Mouse (Mus musculus): Measurements from ENCODE around the gene Pacs1.
"Not testable (repeated sequence)": the region's sequence is repeated elsewhere in the genome, so short reads cannot be mapped to it uniquely, and the experiment has no call there.

Pacs1 gene

DNA sequence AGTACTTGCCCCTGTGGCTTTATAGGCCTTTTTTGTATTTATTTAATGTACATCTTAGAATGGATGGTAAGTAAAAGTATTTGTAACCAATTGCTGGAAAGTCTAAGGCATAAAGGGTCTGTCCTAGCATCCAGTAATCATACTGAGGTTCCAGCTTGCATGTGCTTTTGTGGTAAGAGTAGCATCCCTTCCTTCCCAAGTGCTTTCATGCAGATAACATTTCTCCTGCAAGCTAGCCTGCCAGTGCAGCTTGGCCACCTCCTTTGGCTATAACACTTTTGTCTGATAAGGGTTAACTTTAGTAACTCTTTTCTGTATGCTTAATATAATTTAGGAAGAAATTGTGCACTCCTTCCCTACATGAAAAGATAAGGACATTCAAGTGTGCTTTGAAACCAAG is 4.9 kb downstream of the Pacs1 start:
- DNase-seq (ENCODE audit: low read depth), result no peak

DNA sequence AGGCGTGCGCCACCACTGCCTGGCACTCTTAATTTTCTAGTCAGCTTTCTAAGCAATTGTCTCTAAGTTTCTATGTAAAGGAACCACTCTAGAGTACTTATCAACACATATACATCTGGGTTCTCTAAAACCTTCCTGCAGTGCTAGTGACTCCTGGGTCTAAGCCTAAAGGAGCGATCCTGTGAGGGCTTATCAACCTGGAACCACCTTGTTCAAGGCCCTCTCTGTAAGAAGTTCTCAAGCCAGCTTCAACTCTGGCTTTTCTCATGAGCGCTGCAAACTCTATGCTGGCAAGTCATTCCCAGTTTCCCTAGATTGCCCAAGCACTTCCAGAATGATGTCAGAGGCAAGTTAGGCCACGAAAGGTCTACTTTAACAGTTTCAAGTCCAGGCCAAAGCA is 5.9 kb downstream of the Pacs1 start:
- no peak for DNase-seq (ENCODE audit: low read depth)

DNA sequence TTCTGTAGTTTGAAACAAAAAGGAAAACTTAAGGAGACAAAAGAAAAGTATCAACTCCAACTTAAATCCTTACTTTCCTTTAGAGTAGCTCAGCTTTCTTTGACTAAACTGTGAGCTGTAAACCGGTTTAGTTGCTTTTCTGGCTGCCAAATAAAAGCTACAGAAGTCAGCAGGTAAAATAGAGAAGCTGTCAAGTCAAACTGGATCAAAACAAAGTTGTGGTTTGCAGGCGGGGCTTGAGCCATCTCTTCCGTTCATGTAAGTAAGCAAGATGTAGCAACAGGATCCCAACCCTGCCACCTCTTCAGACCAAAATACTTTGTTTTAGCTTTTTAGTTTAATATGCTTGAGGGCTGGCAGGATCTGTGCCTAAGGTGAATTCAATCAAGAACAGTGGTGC is 15.8 kb downstream of the Pacs1 start:
- DNase-seq (ENCODE audit: low read depth), result peak; percentile 86

GRCm38 (mm10) chr19:5236981-5237380 is 35.9 kb downstream of the Pacs1 start:
- DNase-seq (ENCODE audit: low read depth), result not testable (repeated sequence)

- DNase-seq (ENCODE audit: low read depth), result no peak
These were observed 40.2 kb downstream of the Pacs1 start for GRCm38 (mm10) chr19:5232696-5233095.

DNA sequence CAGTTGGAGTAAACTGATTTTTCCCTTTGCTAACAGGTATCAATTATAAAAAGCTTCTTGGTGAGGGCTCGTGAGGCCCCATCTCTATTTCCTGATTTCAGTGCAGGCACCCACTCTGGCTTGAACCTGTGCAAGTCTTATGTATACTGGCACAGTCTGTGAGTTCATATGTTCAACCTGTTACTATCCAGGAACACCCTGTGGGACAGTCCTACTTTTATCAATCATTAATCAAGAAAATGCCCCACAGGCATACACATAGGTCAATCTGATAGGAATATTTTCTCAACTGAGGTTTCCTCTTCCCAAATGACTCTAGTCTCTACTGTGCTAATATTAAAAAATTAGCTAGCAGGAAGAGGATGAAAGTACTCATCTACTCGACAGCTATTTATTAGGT is 42.8 kb downstream of the Pacs1 start:
- no peak for DNase-seq (ENCODE audit: low read depth)

DNA sequence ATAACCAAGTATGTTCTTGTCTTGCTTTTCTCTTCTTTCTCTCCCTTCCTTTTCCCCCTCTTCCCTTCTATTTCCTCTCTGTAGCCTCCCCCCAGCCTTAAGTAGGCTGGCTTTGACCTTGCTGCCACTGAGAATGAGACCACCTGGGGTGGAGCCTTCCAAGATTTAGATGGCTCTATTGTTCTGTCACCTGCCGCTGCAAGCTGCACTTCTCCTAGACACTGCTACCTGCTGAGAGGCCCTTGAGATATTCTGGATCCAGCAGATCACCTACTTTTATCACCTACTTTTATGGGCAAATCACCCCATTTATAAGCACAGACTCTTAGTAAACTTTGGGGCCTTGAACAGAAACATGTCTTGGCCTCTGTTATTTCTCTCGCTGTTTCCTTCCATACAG is 48.3 kb downstream of the Pacs1 start:
- no peak for DNase-seq (ENCODE audit: low read depth)

GRCm38 (mm10) chr19:5224077-5224476 is 48.8 kb downstream of the Pacs1 start:
- DNase-seq (ENCODE audit: low read depth), result no peak

GRCm38 (mm10) chr19:5221926-5222325 is 51.0 kb downstream of the Pacs1 start:
- no peak for DNase-seq (ENCODE audit: low read depth)

DNA sequence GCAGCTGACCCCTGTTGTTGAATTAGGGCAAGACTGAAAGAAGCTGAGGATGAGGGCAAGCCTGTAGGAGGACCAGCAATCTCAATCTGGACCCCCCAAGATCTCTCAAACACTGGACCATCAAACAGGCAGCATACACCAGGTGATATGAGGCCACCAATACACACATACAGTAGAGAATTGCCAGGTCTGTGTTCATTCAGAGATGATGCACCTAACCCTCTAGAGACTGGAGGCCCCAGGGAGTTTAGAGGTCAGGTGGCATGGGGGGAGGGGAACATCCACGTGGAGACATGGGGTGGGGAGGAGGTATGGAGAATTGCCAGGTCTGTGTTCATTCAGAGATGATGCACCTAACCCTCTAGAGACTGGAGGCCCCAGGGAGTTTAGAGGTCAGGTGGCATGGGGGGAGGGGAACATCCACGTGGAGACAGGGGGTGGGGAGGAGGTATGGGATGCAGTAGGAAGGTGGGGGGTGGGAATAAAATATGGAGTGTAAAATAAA is 51.6 kb downstream of the Pacs1 start:
- DNase-seq (ENCODE audit: low read depth), result not testable (repeated sequence)

DNA sequence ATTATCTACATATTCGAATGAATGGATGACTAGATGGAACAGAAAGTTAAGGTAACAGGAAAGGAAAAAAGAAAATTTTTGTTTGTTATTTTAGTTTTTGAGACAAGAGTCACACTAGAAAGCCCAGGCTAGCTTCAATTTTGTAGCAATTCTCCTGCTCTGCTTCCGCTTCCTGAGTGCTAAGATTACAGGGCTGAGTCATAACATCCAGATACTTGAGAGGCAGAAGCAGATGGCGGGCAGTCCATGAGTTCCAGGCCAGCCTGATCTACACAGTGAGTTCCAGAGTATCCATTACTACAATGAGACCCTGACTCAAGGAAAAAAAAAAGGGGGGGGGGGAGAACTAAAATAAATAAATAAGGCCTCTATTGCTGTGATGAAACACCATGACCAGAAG is 52.5 kb downstream of the Pacs1 start:
- no peak for DNase-seq (ENCODE audit: low read depth)

GRCm38 (mm10) chr19:5201691-5202090 is 71.2 kb downstream of the Pacs1 start:
- no peak for DNase-seq (ENCODE audit: low read depth)

DNA sequence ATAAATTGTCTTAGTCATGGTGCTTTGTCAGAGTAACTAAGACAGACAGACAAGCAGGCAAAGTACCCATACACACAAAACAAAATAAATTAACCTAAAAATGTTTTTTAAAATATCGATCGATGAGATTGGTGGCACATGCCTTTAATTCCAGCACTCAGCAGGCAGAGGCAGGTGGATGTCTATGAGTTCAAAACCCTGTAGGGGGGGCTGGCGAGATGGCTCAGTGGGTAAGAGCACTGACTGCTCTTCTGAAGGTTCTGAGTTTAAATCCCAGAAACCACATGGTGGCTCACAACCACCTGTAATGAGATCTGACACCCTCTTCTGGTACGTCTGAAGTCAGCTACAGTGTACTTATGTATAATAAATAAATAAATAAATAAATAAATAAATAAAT is 72.3 kb downstream of the Pacs1 start:
- peak; percentile 34 for DNase-seq (ENCODE audit: low read depth)

- no peak for DNase-seq (ENCODE audit: low read depth)
These were observed 74.4 kb downstream of the Pacs1 start for GRCm38 (mm10) chr19:5198553-5198952.

DNA sequence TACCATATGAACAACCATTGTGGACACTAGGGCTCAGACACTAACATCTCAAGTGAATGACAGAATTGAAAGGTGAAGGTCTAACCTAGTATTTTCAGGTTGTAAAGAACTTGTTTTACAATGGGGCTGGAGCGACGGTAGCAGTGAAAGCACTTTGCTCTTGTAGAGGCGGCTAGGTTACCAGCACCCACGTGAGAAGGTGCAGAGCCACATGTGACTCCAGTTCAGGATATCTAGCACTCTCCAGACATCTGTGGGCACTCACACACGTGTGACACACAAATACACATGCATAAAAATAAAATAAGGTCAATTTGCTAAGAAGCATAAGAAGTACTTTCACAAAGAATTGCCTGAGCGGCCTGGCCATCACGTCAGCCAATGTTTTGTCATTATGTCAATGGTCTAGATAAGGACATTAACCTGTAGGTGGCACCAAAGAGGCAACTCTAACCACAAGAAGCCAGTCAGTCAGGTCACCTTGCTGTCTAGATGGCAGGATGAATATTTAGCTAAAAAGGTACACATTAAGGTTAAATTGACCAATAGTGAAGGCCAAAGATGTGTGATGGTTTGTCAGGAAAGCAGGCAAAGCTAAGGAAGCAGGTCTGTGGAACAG is 77.4 kb downstream of the Pacs1 start:
- DNase-seq (ENCODE audit: low read depth), result peak; percentile 86

- no peak for DNase-seq (ENCODE audit: low read depth)
These were observed 80.5 kb downstream of the Pacs1 start for GRCm38 (mm10) chr19:5192397-5192796.

GRCm38 (mm10) chr19:5187439-5187838 is 85.5 kb downstream of the Pacs1 start:
- no peak for DNase-seq (ENCODE audit: low read depth)

- no peak for DNase-seq (ENCODE audit: low read depth)
These were observed 91.0 kb downstream of the Pacs1 start for GRCm38 (mm10) chr19:5181926-5182325.

GRCm38 (mm10) chr19:5178631-5179030 is 94.3 kb downstream of the Pacs1 start:
- no peak for DNase-seq (ENCODE audit: low read depth)

- no peak for DNase-seq (ENCODE audit: low read depth)
These were observed 102.5 kb downstream of the Pacs1 start for GRCm38 (mm10) chr19:5170430-5170829.

DNA sequence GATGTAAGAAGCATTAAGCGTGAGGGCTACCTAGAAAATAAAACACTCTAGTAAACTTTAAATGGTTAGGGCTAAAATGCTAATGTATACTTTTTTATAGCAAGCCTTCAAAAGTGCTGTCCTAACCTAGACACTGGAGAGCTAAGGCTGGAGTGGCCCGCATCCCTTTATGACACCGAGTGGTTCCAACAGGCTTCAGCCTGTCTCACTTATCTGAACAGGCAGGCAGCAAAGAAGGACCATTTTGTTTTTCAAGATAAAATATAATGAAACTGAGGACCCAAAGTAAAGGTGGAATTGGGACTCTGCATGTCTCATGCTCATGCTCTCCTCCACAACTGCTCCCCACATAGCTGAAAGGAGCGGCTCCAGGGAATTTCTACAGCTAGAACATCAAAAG is 105.4 kb downstream of the Pacs1 start:
- no peak for DNase-seq (ENCODE audit: low read depth)

GRCm38 (mm10) chr19:5164380-5164779 is 108.5 kb downstream of the Pacs1 start:
- peak; percentile 53 for DNase-seq (ENCODE audit: low read depth)

DNA sequence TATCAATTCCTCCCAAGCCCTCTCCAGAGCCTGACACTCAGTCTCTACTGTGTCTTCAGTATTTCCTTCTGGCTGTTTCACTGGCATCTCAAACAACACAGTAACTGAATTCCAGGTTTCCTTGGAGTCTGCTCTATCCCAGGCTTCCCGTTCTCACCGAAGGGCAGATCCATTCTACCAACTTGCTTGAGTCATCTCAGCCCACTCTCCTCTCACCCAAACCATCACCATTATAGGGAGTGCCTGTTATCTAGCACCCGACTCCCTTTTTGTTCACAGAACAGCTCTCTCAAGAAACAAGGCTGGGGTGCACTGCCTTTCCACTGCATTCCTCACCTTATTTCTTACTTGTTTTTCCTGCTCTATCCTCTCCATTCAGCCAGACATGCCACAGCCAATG is 111.0 kb downstream of the Pacs1 start:
- no peak for DNase-seq (ENCODE audit: low read depth)

DNA sequence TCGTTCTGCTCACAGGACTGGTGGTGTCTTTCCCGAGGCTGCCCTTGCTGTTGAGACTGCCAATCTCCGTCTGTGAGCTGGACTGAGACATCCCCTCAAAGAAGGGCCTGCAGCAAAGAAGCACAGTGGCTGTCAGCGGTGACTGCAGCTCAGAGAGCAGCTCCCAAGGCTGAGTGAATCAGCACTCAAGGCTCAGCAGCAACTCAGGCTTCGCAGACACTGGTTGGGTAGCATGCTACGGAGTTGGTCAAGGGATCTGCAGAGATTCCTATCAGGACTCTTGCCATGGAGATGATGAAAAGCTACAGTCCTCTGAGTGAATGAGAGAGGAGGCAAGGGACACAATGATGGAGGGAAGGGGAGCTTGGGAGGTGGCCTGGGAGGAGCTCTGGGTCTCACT is 120.7 kb downstream of the Pacs1 start:
- no peak for DNase-seq (ENCODE audit: low read depth)

All from naive thymus-derived CD4-positive, alpha-beta T cell, adult 2 months (primary cell).